8 mouse cellular contexts compared by ENCODE assay signal in genomic region chr11:24370198-24370860, GRCm38 (mm10).
A peak's percentile ranks its signal among the peaks of the same experiment; 100 is the strongest.
DNase-seq lines count a peak whose midpoint lies in the region; ATAC-seq lines count a peak whose summit lies in the region.

No protein-coding gene starts in this region.

- DNase-seq in heart, postnatal 36 days: no peak
- peak; percentile 45 for DNase-seq in brain, embryonic 18.5 days (ENCODE audit: low read depth, low spot score)
- no peak for DNase-seq in urinary bladder, postnatal 4 days (ENCODE audit: low spot score in 2 of 2)
- no peak for DNase-seq in spleen, adult 18-20 months
- DNase-seq in left cerebral cortex, adult 11 months (ENCODE audit: low spot score): no peak

- no peaks in the 10 kb centered on the region for H3K27me3 ChIP-seq in heart, embryonic 13.5 days (replicated peaks)

- intact Hi-C loops in heart, postnatal 36 days (cut with DNase I): no loop called here

- H3K9me3 ChIP-seq in heart, embryonic 13.5 days: no peaks in the 10 kb centered on the region

- H3K36me3 ChIP-seq in heart, embryonic 13.5 days: no peaks in the 10 kb centered on the region

- 33% methylated on average over 15 of the region's 15 CpGs for WGBS in heart, embryonic 13.5 days

- H3K4me2 ChIP-seq in heart, embryonic 13.5 days: no peak overlapping the region; the same call in 1 of the 2 replicates

- peaks cover 13% of the 10 kb centered on the region for H3K4me1 ChIP-seq in heart, embryonic 13.5 days

- no peak overlapping the region for H3K4me3 ChIP-seq in heart, embryonic 13.5 days

- H3K27ac ChIP-seq in heart, embryonic 13.5 days (replicated peaks): no peak overlapping the region

- ATAC-seq in heart, embryonic 13.5 days (ENCODE audit: extremely low read depth, insufficient number of reproducible peaks, low FRiP score, low TSS enrichment): no peak
- peak; percentile 55 to 68 for ATAC-seq in hematopoietic stem cell, adult 5-6 weeks (replicated peaks in 1 of 2; ENCODE audit: insufficient read depth in 1 of 2, low FRiP score in 2 of 2, low TSS enrichment in 1 of 2, low read depth in 1 of 2, poor library complexity in 2 of 2, severe bottlenecking in 2 of 2)
- 0 out of 2 replicates have a peak, but pooled peaks have one; percentile 47 for ATAC-seq in megakaryocyte-erythroid progenitor cell, adult 5-6 weeks (replicated peaks; ENCODE audit: low FRiP score, low TSS enrichment, poor library complexity, severe bottlenecking)

- H3K9ac ChIP-seq in heart, embryonic 13.5 days: 0 out of 2 replicates have a peak overlapping the region, but pooled peaks have one; percentile 24
